Mouse (Mus musculus): ENCODE measurements around the gene Rnf185. TPM values are rescaled to one million over a fixed set of nuclear protein-coding genes. Genes with fewer than 3 reads are reported as not detected.

Rnf185 gene
- total RNA-seq (2021), result 10 to 100 TPM; 25.2 to 28.0 TPM

DNA sequence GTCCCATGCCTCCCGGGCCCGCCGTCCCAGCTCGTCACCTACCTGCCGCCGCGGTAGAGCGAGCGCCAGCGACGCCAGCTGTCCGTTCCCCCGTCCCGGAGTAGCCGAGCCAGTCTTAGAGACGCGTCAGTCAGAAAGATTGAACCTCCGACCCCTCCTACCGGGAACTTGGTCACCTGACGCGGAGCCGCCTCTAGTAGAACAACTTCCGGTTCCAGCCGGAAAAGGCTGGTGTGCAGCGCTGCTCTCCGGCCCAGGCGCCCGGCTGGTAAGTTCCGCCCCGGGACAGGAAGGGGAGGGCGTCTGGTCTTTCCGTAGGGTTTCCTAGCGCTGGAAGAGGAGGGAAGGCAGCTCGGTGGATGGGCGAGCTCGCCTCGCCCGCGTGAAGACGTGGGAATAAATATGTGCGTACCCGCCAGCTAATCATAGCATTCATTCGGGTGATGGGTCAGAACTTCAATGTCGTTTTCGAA, at the start of gene Rnf185:
TSS of gene Rnf185 (minus strand) at position 197 of the 473 bp plus-strand sequence.
- DNase-seq (ENCODE audit: extremely low spot score in 1 of 2, low spot score in 1 of 2), result peak; percentile 78 to 86

DNA sequence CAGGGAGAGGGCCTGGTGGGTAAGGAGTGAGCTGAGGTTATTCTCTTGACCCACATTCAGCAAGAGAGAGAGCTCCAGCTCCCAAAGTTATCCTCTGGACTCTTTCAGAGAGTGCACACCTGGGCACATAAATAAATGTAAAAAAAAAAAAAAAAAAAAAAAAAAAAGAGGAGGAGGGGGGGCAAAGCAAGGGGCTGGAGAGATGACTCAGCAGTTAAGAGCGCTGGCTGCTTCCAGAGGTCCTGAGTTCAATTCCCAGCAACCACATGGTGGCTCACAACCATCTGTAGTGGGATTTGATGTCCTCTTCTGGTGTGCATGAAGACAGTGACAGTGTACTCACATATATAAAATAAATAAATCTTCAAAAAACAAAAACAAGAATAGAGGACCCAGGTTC, 45.1 kb upstream of the Rnf185 start:
- no peak for DNase-seq (ENCODE audit: extremely low spot score in 1 of 2, low spot score in 1 of 2)

DNA sequence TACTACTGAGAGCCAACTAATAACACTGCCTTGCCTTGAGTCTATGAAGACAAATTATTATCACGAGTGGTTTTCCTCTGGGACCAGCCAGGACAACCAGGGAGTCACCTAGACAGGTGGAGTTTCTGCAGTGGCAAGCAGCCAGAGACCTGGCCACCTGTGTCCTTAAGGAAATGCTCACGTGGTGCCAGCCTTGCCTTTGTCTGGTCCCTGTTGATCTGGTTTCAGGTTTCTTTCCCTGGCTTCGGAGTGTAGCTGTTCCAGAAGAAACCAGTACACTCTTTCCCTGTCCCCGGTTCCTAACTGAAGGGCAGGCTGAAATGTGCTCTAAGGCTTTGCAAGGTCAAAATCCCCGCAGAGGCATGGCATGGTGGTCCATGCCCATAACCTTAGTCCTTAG, 44.6 kb upstream of the Rnf185 start:
- no peak for DNase-seq (ENCODE audit: extremely low spot score in 1 of 2, low spot score in 1 of 2)

DNA sequence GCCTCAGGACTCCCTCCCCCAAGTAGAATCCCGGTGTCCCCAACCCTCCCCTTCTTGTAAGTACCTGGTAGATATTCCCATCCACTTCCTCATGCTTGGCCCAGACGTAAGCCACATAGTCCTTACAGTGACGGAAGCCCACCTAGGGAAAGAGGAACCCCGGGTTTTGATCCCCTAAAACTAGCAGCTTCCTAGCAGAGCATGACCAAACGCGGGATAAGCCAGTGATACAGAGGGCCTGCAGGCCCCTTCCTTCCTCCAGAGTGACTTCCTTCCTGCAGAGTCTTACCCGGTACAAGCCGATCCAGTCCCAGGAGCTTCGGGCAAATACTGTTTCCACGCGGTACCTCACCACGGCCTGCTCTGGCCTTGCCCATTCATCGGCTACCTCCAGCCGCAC, 43.3 kb upstream of the Rnf185 start:
- no peak for DNase-seq (ENCODE audit: extremely low spot score in 1 of 2, low spot score in 1 of 2)

DNA sequence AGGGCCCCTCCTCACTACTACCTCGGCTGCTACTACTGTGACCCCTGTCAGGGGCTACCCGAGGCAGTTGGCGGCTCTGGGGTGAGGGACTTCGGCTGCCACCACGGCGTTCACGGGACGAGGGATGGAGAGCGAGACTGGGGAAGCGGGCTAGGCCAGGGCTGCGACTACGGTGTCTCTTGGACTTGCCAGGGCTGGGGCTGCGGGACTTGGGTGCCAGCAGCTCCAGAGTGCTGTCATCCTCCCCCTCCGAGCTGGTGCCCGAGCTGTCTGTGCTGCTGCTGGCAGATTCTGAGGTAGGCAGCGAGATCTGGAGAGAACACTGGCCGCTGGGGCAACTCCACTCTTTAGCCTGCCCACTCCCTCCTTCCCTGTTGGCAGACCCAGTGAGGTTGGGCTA, 42.7 kb upstream of the Rnf185 start:
- no peak for DNase-seq (ENCODE audit: extremely low spot score in 1 of 2, low spot score in 1 of 2)

DNA sequence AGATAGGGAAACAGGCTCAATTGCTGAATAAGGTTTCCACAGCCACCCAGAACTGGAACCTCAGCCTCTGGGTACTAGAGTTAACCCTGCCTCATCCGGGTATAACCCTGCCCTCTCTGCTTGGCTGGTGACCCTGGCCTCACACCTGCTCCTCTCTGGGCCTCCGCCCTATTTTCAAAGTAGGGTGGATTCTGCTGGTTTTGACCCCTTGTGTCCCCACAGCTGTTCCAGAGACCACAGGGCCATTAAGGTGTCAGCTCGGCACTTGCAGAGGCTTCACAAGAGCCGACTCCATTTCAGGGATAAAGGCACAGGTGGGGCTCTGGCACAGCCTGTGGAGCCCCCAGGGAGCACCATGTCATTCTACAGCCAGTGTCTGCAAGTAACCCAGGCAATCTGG, 40.6 kb upstream of the Rnf185 start:
- no peak for DNase-seq (ENCODE audit: extremely low spot score in 1 of 2, low spot score in 1 of 2)

DNA sequence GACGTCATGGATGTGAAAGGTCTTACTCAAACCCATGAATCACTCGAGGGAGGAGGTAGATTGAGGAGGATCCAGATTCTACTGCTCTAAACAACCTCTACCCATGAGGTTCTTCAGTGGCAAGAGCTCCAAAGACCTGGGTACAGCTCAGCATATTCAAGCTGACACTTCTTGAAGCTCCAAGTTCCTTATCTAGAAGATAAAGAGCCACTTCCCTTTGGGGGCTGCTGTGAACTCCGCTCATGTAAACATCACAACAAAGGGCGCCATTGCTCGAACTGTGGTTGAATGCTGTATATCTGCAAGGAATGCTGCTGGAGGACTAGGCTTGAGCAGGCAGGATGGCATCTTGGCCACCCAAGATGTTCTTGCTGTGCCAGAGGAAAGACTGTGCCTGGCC, 36.9 kb upstream of the Rnf185 start:
- DNase-seq (ENCODE audit: extremely low spot score in 1 of 2, low spot score in 1 of 2), result no peak

DNA sequence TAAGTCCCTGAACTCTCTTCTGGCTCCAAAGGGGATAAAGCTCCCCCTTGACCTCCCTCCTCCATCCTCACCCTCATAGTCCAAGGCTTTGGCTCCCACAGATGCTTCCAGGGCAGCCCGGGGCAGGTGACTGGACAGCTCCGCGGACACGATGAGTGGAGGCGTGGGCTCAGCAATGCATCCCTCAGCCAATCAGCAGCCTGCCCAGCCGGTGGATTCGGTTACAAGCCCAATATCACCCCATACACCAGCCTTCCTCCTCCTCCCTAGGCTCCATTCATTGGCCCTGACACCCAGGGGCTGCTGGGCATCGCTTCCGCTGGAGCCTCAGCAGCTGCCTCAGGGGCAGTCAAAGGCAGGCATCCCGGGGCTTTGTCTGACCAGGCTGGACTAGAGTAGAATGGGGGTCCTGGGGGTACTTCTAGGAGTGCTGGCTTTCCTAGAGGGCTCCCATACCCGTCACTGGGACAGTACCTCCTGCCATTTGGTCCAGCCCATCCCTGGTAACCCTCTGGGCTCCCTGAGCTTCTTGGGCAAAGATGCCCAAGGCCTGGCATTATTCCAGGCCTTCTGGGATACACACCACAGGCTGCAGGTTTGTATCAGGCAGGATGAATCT, 35.9 kb upstream of the Rnf185 start, which contains the start of gene Pla2g3:
TSS of gene Pla2g3 (plus strand) at position 333 of the 619 bp plus-strand sequence.
- DNase-seq (ENCODE audit: extremely low spot score in 1 of 2, low spot score in 1 of 2), result no peak

DNA sequence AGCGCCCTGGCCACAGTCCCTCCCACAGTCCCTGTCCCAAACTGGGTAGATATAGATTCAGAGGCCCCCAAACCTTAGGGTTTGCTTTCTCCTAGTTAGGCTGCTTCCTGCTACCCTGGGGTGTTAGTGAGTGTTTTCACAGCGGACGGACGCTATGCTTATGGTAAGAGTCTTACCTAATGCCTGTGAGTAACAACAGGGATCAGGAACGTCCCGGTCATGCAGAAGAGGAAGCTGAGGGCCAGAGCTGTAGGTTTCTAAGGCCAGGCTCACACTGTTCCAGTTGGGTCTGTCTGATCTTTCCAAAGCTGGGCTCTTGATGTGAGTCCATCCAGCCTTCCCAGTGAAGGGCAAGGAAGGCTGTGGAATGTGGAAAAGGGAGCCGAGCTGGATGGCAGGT, 34.2 kb upstream of the Rnf185 start:
- no peak for DNase-seq (ENCODE audit: extremely low spot score in 1 of 2, low spot score in 1 of 2)

DNA sequence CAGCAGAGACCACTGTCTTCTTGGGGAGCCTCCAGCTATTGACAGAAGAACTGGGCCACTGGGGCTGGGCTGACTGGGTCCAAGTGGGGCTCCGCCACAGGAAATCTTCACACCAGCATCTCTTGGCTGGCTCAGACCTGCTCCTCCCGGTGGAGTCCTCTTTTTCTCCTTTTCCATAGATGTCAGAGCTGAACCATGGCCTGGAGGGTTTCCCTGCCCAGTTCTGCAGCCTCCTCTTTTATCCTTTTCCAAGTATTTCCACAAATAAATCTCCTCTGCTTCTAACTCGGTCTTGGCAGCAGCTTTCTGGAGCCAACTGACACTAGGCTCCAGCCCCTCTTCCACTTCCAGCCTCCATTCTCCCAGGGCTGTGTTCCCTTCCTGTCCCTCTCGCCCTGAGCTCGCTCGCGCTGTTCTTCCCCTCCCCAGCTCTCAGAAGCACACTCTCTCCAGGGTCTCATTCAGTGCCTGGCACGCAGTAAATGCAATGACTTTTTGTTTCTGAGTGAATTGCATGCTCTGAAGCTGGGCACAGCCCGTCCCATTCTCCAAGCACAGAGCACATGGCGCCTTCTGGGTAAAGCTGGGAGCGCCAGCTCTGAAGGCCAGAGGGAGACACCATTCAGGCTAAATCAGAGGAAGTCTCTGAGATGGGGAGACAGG, 31.9 kb upstream of the Rnf185 start:
- peak in 1 of 2 experiments; percentile 41 for DNase-seq (ENCODE audit: extremely low spot score in 1 of 2, low spot score in 1 of 2)

DNA sequence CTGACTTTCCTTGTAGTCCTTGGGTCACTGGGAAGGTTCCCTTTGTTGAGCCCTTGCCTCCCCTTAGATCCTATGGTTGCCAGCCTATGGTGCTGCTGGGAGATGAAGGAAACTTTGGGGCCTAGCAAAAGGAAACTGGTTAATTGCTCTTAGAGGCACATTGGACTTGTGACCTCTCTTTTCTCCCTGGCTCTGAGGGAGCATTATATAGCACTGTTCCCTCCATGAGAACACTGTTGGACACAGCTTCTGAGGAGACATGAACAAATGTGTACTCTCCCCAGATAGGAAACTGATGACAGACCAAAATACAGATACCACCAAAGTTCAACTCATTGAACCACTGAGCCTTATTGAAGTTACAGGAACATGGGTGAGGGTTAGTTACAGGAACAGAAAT, 23.3 kb upstream of the Rnf185 start:
- DNase-seq (ENCODE audit: extremely low spot score in 1 of 2, low spot score in 1 of 2), result no peak

DNA sequence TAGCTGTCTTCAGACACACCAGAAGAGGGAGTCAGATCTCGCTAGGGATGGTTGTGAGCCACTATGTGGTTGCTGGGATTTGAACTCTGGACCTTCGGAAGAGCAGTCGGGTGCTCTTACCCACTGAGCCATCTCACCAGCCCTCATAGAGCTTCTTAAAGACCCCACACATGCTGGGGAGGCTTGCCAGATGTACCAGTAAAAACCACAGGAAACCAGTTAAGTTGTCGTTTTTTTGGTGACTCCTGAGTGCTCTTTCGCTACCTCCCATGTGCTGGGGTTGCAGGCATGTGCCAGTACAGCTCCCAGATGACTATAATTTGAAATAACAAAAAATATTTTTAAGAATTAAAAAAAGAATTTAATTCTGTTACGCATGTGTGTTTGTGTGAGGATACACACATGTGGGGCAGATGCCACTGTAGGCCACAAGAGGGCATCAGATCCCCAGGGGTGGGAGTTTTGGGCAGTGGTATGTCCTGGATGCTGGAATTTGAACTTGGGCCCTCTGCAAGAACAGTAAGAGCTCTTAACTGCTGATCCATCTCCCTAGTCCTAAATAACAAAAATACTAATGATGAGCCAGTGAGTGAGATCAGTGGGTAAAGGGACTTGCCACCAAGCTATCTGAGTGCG, 22.4 kb upstream of the Rnf185 start:
- no peak for DNase-seq (ENCODE audit: extremely low spot score in 1 of 2, low spot score in 1 of 2)

DNA sequence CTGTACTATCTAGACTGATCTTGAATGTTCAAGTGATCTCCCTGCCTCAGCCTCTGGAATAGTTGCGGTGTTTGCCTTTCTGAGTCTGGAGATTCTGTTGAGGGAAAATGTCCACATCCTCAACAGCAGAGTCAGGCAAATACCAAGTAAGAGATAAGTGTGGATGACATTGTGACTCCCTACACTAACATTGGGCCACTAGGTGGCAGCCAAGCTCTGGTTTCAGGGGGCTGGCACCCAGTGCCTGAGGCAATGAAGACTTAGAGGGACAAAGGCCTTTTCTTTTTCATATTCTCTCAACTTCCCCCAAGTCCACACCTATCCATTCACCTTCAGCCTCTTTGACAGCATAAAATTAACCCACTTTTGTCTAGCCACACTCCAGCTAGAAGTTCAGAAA, 20.3 kb upstream of the Rnf185 start:
- DNase-seq (ENCODE audit: extremely low spot score in 1 of 2, low spot score in 1 of 2), result peak; percentile 80 to 97

DNA sequence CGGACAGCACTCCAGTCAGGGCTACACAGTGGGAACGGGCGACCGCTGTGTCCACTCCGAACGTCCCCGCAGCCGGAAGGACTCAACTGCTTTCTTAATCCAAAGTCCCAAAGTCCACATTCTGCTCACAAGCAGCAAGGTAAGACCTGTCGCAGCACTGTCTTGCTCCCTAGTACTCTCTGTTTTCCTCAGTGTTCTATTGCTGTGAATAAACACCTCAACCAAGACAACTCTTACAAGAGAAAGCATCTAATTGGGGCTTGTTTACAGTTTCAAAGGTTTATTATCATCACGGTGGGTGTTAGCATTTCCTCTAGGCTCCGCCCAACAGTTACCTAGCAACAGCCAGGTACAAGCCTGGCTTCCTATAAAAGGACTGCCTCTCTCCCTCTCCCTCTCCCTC, 19.3 kb upstream of the Rnf185 start:
- no peak for DNase-seq (ENCODE audit: extremely low spot score in 1 of 2, low spot score in 1 of 2)

DNA sequence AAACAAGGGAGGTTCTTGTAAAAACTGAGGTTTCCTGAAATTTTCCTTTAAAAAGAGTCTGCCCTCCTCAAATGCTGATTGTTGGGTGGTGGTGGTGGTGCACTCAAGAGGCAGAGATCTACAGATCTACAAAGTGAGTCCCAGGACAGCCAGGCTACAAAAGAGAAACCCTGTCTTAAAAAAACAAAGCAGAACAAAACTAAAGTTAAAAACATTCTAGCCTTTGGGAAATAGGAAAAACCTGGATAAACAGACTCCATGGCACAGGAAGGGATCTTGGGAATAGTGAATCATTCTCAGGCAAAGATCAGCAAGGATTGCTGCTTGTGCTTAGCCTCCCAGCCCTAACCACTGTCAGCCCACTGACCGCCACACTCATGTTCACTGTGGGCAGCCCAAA, 10.7 kb upstream of the Rnf185 start:
- no peak for DNase-seq (ENCODE audit: extremely low spot score in 1 of 2, low spot score in 1 of 2)

DNA sequence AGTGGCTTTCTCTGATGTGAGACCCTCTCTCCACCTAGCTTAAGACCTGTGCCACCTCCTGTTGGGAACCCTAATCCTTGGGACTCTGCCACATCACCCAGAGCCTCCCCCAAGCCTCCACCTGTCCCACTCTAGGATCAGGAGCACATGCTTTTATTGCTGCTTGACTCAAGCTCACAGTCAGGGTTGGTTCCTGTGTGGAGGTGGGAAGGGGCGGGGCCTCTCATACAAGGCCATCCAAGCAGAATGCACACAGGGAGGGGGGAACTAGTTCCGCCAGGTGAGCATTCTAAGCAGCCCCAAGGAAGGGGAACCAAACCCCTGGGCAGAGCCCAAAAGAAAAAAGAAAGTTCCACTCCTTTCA, 6.9 kb upstream of the Rnf185 start:
- DNase-seq (ENCODE audit: extremely low spot score in 1 of 2, low spot score in 1 of 2), result no peak

DNA sequence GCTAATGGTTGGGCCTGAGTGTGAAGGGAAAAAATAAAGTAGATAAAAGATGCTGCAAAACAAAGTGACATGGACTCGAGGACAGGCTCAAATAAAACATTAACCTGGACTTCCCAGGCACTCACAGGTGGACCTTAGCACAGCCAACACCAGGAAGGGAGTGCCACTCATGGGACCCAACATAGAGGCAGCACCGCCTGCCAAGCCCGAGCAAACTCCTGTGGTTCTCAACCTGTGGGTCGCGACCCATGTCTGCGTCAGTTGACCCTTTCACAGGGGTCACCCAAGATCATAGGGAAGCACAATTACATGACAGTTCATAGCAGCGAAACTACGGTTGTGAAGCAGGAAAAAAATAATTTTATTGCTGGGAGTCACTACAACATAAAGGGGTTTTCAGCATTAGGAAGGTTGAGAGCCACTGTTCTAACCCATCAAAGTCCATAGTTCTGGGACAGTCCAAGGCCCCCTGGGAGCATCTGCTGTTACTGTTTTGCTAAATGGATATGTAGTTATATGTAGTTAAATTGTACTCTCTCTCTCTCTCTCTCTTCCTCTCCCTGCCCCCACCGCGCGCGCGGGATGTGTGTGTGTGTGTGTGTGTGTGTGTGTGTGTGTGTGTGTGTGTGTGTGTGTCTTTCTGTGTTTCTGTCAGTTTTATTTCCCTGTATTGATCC, 6.4 kb upstream of the Rnf185 start:
- DNase-seq (ENCODE audit: extremely low spot score in 1 of 2, low spot score in 1 of 2), result no peak

DNA sequence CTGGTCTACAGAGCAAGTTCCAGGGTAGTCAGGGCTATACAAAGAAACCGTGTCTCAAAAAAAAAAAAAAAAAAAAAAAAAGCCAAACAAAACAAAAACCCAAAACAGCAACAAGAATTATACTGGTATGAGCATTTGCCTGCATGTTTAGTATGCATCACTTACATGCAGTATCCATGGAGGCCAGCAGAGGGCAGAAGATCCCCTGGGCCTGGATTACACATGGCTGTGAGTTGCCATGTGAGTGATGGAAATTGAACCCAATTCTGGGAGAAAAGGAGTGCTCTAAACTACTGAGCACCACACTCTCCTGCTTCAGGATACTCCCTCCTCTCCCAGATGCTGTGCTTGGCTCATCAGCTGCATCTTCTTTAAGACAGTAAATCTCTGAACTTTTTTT, 4.2 kb upstream of the Rnf185 start:
- DNase-seq (ENCODE audit: extremely low spot score in 1 of 2, low spot score in 1 of 2), result peak; percentile 56 to 82

DNA sequence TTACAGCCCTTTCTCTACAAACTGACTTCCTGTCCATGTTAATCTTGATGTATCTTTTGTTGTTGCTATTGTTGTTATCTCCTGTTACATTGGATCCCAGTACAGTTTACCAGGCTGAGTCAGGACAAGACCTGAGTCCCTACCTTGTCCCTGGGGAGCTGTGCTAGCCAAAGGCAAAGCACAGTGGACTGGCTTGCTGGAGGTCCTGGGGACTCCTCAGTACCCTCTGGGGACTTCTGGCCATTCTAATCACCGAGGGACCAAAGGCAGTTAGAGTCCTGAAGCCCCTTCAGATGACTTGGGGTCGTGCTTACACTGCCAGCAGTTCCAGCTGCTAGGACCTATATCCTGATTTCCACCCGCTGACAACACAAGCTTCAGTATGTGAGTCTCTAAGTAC, 2.3 kb upstream of the Rnf185 start:
- no peak for DNase-seq (ENCODE audit: extremely low spot score in 1 of 2, low spot score in 1 of 2)

DNA sequence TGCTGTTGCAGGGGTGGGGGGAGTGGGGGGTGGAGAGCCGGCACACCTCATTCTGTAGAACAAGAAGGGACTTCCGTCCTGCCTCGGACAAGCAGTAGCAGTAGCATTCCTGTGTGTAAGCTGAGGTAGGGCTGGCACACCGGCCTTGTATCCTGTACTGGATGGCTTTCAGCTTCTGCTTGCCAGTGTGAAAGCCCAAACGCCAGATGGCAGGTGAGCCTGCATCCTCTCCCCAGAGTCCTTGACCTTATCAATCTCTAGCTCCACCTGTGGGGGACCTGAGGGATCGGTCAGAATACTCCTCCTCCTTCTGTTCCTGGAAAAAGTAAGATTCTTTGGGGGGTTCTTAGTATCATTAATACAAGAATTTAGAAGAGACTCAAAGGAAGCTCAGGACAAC, 1.3 kb upstream of the Rnf185 start:
- DNase-seq (ENCODE audit: extremely low spot score in 1 of 2, low spot score in 1 of 2), result no peak

DNA sequence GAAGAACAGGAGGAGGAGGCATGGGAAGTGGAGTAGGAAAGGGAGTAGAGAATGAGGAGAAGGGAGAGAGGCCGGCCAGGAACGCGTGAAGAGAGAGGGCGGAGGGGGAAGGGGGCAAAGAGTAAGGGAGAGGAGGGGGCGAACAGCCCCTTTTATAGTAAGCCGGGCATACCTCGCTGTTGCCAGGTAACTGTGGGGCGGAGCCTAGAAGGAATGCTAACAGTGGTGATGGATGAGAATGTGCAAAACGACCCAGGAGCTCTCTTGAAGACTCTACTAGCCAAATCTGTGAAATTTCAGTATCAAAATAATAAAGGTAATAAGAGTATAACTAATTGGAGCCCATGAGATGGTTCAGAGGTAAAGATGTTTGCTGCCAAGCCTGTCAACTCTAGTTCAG, 606 bp upstream of the Rnf185 start:
- peak in 1 of 2 experiments; percentile 14 for DNase-seq (ENCODE audit: extremely low spot score in 1 of 2, low spot score in 1 of 2)
